Mouse (Mus musculus): ENCODE data around the gene Tshz2.

Gene Tshz2

DNA sequence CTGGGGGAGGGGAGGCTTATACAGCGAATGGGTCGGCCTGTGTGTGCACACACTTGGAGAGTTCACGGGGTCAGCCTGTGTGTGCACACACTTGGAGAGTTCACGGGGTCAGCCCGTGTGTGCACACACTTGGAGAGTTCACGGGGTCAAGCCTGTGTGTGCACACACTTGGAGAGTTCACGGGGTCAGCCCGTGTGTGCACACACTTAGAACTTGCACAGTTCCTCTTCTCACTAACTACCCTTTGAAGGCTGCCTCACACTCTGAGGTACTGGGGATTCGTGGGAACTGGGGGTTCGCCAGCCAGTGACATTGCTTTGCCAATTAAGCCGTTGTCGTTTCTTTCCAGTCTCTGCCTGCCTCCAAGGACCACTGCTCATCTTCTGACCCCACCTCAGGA, 422.1 kb downstream of the Tshz2 start:
- DNase-seq, result no peak

DNA sequence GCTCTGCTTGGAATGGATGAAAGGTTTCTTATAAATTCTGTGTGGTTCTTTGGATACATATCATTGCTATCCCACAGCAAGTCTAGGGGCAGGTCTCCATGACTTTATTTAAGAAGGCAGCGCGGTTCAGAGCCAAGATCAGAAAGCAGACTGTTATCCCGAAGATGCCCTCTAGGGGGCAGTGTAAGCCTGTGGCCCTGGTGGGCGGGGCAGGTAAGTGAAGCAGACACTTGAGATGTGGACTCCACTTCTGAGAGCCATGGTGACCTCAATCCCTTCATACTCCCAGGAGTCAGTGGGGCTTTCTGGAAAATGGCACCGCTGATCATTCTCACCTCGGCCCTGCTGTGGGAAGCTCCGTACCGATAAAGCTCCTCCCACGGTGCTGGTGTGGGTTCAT, 422.6 kb downstream of the Tshz2 start:
- DNase-seq, result peak in 1 of 2 experiments; percentile 64

DNA sequence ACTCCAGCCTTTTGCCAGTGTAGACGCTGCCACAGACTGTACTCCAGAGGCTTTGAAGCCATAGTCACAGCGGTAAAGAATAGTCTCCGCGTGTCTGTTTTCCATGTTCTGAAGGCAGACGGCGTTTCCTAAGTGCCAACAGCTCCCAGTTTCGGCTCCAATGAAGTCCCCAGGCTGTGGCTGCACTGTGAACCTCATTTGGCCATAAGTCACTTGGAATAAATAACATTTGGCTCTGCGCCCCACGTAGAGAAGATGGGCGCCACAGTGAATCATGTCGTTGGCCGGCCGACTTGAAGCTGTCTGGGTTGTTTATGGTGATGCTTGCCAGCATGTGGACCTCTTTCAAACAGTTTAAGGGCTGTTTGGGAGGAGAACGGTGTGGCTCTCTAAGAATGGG, 426.0 kb downstream of the Tshz2 start:
- no peak for DNase-seq

DNA sequence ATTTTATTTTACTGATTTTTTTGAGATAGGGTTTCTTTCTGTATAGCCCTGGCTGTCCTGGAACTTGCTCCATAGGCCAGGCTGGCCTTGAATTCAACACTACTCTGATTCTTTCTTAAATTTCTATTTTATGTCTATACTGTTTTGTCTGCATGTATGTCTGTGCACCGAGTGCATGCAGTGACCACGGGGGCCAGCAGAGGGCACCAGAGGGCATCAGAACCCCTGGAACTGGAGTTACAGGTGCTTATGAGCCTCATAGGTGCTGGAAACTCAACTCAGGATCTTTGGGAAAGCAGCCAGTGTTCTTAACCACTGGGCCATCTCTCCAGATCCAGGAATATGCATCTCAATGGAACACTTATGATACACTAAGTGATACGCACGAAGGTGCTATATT, 427.3 kb downstream of the Tshz2 start:
- DNase-seq, result peak in 1 of 2 experiments; percentile 38

DNA sequence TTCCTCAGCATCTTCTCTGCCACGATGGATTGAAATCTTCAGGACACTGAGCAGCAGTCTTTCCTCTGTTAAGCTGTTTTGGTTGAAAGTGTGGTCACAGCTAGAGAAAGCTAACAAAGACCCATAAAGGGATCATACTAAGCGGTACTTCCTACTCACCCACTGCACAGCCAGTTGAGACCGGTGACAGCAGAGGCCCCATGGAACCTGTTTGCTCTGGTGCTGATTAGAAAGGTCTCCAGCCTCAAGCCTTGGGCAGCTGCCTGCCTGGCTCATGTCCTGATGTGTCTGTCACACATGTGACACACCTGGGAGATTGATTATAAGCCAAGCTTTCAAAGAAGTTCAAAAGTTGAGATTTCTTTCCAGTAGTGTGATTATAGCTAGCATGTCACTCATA, 429.6 kb downstream of the Tshz2 start:
- no peak for DNase-seq

DNA sequence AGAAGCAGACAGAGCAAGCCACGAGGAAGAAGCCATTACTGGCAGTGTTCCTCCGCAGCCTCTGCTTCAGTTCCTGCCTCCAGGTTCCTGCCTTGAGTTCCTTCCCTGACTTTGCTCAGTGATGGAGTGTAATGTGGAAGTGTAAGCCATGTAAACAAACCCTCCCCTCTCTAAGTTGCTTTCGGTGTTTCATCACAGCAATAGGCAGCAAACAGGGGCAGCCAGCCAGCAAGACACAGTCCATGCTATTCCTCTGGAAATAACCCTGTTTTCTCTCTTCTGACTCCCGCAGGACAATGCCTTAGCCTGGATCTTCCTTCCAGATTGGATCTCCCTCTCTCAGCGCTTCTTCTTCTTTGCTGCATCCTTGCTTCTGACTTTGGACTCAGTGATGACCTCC, 437.2 kb downstream of the Tshz2 start:
- no peak for DNase-seq

DNA sequence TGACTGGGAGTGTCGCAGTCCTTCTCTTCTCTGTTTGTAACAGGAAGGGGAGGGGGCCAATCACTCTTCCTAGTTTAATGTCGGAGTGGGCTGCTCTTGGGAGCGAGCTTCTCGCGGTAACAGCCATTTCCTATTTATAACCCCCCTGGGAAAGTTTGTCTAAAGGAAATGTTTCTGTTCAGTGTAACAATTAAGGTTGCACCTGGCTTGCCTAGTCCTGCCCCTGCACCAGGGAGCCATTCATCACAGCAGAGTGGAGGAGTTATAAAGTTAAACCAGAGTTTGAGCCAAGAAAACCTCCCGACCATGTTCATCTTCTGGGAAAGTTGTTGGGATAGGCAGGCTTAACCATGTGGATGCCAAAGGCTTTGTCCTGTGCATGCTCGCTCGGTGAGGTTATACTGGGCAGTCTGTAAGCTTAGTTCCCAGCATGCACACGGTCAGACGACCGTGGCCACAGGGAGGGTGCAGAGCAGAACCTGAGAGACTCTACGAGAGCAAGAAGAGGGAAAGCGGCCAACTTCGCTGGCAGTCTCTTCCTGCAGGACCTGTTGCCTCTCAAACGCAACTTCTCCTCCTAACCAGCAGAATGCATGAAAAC, 437.9 kb downstream of the Tshz2 start:
- no peak for DNase-seq

DNA sequence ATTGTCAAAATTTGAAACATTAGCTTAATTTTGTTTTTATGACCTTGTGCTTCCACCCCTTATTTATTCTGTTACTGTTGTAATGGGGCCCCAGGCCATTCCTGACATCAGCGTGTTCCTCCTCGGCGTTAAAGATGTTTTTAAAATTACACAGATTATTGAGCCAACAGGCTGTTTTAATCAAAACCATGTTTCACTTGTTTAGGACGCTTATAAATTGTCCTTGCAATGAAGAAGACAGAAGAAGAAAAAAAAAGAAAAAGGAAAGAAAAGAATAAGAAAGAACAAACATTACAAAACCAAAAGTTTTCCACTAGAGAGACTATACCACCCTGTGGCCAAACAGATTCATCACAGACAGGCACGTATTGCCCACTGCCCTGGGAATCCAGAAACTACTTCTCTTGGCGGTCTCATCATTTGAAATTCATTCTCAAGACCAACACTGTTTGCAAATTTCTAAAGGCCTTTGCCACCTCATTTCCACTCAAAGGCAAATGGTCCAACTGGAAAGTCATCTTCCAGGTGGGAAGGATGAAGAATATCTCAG, 444.2 kb downstream of the Tshz2 start:
- no peak for DNase-seq

DNA sequence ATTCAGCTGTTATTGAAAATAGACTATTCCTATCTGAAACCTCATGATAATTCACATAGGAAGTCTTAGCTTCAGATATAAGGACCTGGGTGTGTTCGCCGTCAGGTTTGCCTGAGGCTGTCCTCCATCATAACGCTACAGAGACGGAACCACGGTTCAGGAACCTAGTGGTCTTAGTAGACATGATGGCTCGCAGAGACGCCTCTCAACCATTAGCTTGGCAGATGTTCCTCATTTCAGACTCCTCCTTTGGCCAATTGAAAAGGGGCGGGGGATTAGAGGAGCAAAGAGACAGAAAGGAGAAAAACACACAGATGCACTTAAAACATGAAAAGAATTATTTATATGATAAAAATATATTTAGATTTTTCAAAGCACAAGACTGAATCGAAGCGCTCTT, 445.2 kb downstream of the Tshz2 start:
- DNase-seq, result no peak

DNA sequence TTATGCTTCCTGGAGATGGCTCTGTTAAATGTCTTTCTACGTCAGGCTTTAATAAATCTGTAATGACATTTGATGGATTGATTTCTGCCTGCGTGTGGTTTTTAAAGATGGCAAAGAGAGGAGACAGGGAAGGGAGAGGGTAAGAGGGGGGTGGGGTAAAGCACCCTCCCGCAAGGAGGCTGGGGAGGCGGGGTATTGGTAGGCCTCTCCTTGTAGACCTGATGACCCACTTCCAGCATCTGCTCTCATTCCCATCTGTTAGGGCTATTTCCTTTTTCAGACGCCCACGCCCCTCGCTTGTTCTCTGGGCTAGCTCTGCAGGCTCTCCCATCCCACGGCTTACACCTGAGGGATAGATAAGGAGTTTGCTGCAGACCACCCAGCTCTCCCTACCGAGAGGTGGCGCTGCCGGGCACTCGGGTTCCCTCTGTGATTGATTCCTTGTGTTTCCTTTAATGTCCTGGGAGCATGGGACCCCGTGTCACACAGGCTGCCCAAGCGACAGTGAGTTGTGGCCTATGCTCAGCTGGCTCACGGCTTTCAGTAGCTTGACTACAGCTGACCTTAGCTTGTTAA, 445.7 kb downstream of the Tshz2 start:
- no peak for DNase-seq

DNA sequence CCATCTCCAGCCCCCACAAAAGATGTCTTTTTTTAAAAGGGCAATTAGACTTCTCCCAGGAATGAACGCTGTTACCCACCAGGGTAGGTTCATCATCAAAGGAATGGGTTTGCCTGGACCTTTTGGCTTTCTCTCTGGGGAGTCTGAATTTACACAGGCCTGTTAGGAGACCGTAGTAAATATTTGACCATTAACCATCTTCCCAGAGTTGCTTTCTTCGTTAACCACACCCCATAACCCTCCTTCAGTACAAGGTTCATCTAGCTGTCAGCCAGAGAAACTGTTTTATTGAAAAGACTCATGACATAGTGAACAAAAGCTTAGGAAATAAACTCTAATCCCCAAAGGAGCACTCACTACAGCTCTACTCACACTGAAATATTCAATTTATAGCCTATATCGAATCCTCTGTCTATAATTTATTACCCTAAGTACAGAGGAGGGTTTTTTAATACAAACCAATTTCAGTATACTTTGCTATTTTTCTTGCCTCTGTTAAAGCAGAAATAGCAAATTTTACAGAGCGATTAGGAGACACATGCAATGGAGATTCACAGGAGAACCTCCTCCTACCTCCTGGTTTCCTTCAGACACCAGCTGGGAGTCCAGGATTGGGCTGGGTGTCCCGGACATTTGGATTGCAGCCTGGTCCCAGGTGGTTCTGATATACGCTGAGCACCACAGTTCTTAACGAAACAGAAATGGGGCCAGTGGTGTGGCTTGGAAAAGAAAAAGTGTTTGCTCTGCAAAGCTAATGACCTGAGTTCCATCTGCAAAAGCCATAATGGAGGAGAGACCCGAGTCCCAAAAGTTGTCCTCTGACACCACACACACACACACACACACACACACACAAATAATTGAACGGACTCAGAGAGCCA, 459.0 kb downstream of the Tshz2 start:
- no peak for DNase-seq

DNA sequence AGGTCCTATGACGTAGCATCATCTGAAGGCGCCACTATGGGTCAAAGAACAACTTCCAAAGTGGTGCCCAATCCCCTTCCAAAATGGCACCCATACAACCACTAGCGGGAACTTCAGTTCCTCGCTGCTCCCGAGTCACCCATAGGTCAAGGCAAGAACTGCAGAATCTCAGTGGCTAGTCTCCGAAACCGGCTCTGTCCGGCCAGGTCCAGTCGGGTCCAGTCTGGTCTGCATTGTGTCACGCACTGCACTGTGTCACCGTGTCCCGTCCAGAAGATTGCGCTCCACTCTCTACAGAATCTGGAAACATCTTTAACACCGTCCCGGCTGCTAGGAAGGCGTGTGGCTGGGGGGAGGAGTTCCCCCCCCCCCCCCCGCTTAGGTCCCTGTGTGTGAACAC, 461.4 kb downstream of the Tshz2 start:
- DNase-seq, result no peak

DNA sequence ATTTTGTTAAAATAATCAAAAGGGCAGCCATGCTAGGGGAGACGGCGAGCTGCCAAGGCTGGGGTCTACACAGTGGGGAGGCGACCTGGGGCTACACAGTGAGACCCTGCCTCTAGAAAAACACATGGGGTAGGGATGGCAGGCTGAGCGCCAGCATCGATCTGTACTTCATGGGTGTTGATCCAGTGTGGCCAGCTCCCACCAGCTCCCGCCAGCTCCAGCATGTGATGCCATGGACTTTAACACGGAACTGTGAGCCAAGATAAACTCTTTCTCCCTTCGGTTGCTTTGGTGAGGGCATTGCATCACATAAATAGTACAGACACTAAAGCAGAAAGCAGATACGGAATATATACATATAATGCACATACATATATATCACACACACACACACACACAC, 462.1 kb downstream of the Tshz2 start:
- no peak for DNase-seq

DNA sequence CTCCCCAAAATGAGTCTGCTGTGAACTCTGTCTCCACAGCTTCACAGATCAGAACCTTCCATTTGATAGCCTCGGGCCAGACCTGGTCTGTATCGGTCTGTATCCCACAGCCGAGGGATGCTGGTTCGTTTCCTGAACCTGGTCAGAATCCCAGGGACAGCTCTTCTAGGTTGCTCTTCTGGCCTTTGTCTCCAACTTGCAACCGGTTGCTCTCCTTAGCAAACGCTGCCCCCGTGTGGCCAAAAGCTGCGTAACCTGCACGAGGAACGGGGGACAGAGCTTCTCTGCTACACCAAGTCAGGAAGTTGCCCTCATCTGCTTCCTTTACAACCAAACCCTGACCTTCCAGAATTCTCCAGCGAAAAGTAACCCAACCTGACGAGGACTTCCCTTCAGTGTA, 468.3 kb downstream of the Tshz2 start:
- DNase-seq, result peak; percentile 77 to 95

DNA sequence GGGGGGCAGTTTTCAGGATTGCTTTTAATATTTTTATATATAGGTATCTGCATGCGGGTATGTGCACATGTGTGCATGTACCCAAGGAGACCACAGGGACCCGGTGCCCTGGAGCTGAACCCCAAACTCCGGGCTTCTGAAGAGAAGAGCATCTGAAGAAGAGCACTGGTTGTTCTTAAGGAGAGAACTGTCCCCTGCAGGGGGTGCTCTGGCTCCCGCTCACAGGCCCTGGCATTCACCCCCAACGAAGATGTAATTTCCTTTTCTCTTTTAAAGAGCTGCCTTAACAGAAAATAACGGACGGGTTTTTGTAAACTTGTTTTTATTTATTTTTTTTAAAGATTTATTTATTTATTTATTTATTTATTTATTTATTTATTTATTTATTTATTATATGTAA, 469.1 kb downstream of the Tshz2 start:
- no peak for DNase-seq

DNA sequence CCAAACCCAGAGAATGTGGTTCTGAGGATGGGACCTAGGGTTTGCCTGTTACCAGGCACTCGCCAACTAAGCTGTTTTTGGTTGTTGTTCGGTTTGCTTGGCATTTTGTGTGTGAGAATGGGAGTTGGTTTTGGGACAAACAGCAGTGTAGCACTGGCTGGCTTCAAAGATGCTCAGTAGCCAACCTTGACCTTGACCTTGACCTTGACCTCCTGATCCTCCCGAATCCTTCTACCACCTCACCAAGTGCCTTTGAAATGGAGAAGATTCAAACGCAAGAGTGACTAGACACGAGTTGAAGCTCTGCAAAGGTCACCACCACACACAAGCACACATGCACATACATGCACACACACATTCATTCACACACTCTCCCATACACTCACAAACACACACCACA, 470.5 kb downstream of the Tshz2 start:
- no peak for DNase-seq

DNA sequence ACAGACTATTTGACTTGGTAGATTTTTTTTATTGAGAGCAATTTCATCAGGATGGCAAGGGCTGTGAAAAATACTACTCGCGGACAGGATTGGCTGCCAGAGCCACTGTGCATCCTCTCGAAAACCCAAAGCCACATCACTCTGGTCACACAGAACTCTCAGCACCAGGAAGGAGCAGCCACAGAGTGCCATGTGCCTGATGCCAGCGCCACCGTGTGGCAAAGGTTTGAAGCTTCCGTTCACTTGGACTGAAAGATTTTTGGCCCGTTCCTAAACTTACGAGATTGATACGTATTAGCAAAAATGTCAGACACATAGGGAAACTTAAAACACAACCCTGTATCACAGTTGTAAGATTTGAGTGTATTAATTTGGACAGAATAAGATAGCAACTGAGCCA, 471.0 kb downstream of the Tshz2 start:
- DNase-seq, result peak in 1 of 2 experiments; percentile 66

DNA sequence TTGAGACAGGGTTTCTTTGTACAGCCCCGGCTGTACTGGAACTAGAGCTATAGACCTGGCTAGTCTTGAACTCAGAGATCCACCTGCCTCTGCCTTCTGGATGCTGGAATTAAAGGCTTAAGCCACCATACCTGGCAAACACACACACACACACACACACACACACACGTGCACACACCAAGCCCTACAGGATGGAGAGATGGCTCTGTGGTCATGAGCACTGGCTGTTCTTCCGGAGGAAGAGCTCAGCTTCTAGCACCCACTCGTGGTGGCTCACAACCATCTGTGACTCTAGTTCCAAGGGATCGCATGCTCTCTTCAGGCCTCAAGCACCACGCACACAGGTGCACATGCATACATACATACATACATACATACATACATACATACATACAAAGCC, 471.6 kb downstream of the Tshz2 start:
- no peak for DNase-seq

DNA sequence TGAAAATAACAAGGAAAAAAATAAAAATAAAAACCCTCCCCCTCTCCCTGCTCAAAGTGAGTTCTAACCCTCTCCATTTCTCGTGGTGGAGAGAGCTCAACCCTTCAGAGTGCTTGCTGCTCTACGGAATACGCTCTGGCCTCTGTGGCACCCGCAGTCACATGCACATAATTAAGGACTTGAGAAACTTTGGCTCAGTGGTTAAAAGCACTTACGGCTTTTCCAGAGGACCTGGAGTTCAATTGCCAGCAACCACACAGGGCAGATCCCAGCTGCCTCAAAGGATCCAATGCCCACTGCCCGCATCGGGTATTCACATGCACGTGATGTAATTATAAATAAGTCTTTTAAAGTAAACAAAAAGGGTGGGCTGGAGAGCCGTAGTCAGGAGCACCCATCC, 473.2 kb downstream of the Tshz2 start:
- DNase-seq, result no peak

DNA sequence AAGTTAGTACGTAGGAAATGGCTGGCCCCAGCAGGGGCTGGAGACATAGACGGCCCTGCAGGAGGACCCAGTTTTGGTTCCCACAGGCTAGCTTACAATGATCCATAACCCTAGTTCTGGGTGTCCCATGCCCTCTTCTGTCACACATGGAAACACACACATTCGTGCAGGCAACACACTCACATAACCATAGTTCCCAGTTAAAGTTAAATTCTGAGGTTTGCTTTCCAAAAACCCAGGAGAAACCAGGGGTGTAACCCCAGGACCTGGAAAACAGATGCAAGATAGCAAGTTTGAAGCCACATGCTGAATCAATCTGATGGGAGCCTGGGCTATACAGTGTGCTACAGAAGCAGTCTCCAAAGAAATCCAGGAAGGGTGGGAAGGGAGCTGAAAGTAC, 475.0 kb downstream of the Tshz2 start:
- DNase-seq, result no peak

DNA sequence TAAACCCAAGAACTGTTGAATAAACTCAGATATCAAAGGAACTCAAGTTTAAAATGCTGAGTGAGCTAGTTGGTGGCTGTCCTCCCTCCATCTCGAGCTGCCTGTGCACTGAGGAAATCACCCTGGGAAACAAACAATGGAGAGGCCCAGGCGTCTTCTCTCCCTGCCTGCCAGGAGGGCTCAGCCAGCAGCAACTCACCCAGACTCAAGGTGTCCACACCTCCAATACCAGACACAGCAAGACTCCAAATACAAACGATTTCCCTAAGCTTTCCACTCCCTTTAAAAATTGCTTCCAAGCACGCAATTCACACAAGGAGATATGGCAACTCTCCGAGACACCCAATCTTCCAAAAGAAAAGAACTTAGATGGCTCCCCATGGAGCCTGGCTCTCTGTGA, 476.7 kb downstream of the Tshz2 start:
- DNase-seq, result no peak

DNA sequence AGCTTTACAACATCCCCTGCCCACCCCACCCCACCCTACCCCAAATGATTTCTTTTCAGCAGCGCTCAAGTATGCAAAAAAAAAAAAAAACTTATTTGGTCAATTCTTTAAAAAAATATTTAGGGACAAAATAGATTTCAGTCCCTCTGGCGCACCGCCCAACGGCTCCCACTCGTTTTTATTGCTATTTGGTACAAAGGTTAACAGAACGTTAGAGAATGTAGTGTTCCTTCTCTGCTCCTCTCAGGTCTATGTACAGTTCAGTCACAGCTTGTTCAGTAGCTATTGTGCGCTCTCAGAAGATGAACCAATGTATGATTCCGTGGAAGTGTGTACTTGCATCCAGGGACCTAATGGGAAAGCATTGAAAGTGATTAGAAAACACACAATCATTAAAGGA, 477.5 kb downstream of the Tshz2 start:
- no peak for DNase-seq

DNA sequence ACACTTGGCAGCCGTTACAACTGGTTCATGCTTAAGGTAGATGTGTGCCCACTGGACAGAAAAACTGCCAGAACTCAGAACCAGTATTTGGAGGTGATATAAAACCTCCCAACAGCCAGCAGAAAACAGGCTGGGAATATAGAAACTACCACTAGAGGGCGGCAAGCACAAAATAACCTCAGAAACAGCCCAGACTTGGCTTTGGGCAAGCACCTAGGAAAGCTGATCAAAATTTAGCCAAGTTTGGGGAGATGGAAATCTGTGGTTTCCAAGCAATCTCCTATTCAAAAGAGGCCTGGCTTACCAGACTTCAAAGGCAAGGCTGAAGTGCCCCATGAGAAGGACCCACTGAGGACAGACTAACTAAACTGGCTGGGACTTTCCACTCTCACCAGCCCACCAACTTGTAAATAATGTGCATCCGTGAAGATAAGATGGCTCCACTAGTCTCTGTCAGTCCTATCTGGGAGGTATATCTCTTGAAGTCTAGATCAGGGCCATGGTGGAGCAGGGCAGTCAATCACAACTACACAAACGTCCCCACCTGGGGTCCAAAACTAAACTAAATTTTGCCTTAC, 484.0 kb downstream of the Tshz2 start:
- peak; percentile 38 to 63 for DNase-seq

All from spleen, adult 18-20 months (tissue).